Mouse (Mus musculus): ENCODE data around the gene Phactr2.
"Not testable (repeated sequence)": the region's sequence is repeated elsewhere in the genome, so short reads cannot be mapped to it uniquely, and the experiment has no call there.

DNA sequence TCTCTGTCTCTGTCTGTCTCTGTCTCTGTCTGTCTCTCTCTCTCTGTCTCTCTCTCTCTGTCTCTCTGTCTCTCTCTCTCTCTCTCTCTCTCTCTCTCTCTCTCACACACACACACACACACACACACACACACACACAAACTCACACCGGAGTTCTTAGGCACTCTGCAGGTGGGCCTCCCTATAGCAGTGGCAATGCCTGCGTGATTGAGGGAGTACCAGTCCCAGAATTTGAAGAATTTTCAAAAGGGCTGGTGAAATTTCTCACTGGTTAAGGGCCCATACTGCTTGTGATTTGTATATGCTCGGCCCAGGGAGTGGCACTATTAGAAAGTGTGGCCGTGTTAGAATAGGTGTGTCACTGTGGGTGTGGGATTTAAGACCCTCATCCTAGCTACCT is 27.3 kb upstream of the Phactr2 start:
- TF ChIP-seq GATA1 (IDR thresholded peaks at IDR 0.05; ENCODE audit: borderline replicate concordance, low read length); FLI1 (IDR thresholded peaks at IDR 0.05; ENCODE audit: low read length): not testable (repeated sequence)

Measured in megakaryocyte, embryonic 14.5 days (primary cell).